Mouse (Mus musculus): ENCODE measurements around the gene Cyp2s1. TPM values are rescaled to one million over a fixed set of nuclear protein-coding genes. Genes with fewer than 3 reads are reported as not detected.
"Not testable (repeated sequence)": the region's sequence is repeated elsewhere in the genome, so short reads cannot be mapped to it uniquely, and the experiment has no call there.

Cyp2s1 gene
- polyA plus RNA-seq, 1 experiment, result 3.6 TPM

GRCm38 (mm10) chr7:25814711-25815110, 2.0 kb downstream of the Cyp2s1 start:
- DNase-seq (ENCODE audit: extremely low spot score in 1 of 2, low spot score in 1 of 2), result no peak

- no peak for DNase-seq (ENCODE audit: extremely low spot score in 1 of 2, low spot score in 1 of 2)
Measured at GRCm38 (mm10) chr7:25812195-25812594, 4.5 kb downstream of the Cyp2s1 start.

- no peak for DNase-seq (ENCODE audit: extremely low spot score in 1 of 2, low spot score in 1 of 2)
Measured at GRCm38 (mm10) chr7:25811716-25812115, 5.0 kb downstream of the Cyp2s1 start.

GRCm38 (mm10) chr7:25805631-25806343, 10.9 kb downstream of the Cyp2s1 start:
- DNase-seq (ENCODE audit: extremely low spot score in 1 of 2, low spot score in 1 of 2), result peak in 1 of 2 experiments; percentile 91

GRCm38 (mm10) chr7:25804792-25805191, 11.9 kb downstream of the Cyp2s1 start:
- DNase-seq (ENCODE audit: extremely low spot score in 1 of 2, low spot score in 1 of 2), result no peak

- DNase-seq (ENCODE audit: extremely low spot score in 1 of 2, low spot score in 1 of 2), result no peak
Measured at GRCm38 (mm10) chr7:25803460-25803859, 13.3 kb downstream of the Cyp2s1 start.

- no peak for DNase-seq (ENCODE audit: extremely low spot score in 1 of 2, low spot score in 1 of 2)
Measured at GRCm38 (mm10) chr7:25802241-25803125, 14.2 kb downstream of the Cyp2s1 start.

GRCm38 (mm10) chr7:25801031-25801430, 15.7 kb downstream of the Cyp2s1 start:
- no peak for DNase-seq (ENCODE audit: extremely low spot score in 1 of 2, low spot score in 1 of 2)

GRCm38 (mm10) chr7:25799369-25799768, 17.3 kb downstream of the Cyp2s1 start:
- DNase-seq (ENCODE audit: extremely low spot score in 1 of 2, low spot score in 1 of 2), result no peak

- DNase-seq (ENCODE audit: extremely low spot score in 1 of 2, low spot score in 1 of 2), result no peak
Measured at GRCm38 (mm10) chr7:25798540-25798939, 18.2 kb downstream of the Cyp2s1 start.

- no peak for DNase-seq (ENCODE audit: extremely low spot score in 1 of 2, low spot score in 1 of 2)
Measured at GRCm38 (mm10) chr7:25794775-25795174, 21.9 kb downstream of the Cyp2s1 start.

- no peak for DNase-seq (ENCODE audit: extremely low spot score in 1 of 2, low spot score in 1 of 2)
Measured at GRCm38 (mm10) chr7:25793679-25794078, 23.0 kb downstream of the Cyp2s1 start.

- not testable (repeated sequence) for DNase-seq (ENCODE audit: extremely low spot score in 1 of 2, low spot score in 1 of 2)
Measured at GRCm38 (mm10) chr7:25792966-25793365, 23.7 kb downstream of the Cyp2s1 start.

GRCm38 (mm10) chr7:25790615-25791014, 26.1 kb downstream of the Cyp2s1 start:
- DNase-seq (ENCODE audit: extremely low spot score in 1 of 2, low spot score in 1 of 2), result no peak

GRCm38 (mm10) chr7:25789129-25789440, 27.6 kb downstream of the Cyp2s1 start:
- no peak for DNase-seq (ENCODE audit: extremely low spot score in 1 of 2, low spot score in 1 of 2)

GRCm38 (mm10) chr7:25788220-25789128, 28.2 kb downstream of the Cyp2s1 start, which contains the start of gene Axl:
TSS of gene Axl (minus strand) at chr7:25788705.
- peak in 1 of 2 experiments; percentile 41 for DNase-seq (ENCODE audit: extremely low spot score in 1 of 2, low spot score in 1 of 2)

GRCm38 (mm10) chr7:25787456-25788219, 29.1 kb downstream of the Cyp2s1 start:
- no peak for DNase-seq (ENCODE audit: extremely low spot score in 1 of 2, low spot score in 1 of 2)

- DNase-seq (ENCODE audit: extremely low spot score in 1 of 2, low spot score in 1 of 2), result no peak
Measured at GRCm38 (mm10) chr7:25786974-25787373, 29.7 kb downstream of the Cyp2s1 start.

GRCm38 (mm10) chr7:25785752-25786151, 31.0 kb downstream of the Cyp2s1 start:
- no peak for DNase-seq (ENCODE audit: extremely low spot score in 1 of 2, low spot score in 1 of 2)

GRCm38 (mm10) chr7:25784808-25785207, 31.9 kb downstream of the Cyp2s1 start:
- no peak for DNase-seq (ENCODE audit: extremely low spot score in 1 of 2, low spot score in 1 of 2)

Measured in frontal cortex, adult 2 months (tissue).